Mouse (Mus musculus): ENCODE measurements around the gene Phlda2.

DNA sequence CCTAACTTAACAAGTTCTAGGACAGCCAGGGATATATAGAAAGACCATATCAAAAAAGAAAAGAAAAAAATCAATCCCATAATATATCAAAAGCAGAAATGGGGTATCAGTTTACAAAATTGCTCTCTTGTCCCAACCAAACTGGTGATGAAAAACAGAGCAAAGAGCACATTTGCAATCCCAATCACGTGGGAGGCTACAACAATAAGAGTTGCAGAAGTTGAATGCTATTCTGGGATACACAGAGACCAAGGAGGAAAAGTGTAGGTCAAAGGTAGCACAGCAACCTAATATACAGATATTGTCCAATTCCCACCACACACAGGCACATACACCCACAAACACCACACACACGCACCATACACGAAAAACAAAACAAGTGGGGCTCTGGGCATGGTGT lies 33.3 kb upstream of the Phlda2 start:
- TF ChIP-seq CTCF (IDR thresholded peaks at IDR 0.05; ENCODE audit: low read depth) (no peak), EP300 (IDR thresholded peaks at IDR 0.05; ENCODE audit: low read depth) (no peak)
